Mouse (Mus musculus) liver, embryonic 14.5 days (tissue): Measurements from ENCODE around the gene Trim17. TPM values are rescaled to one million over a fixed set of nuclear protein-coding genes. Genes with fewer than 3 reads are reported as not detected.

ENCODE experiments used
- ATAC-seq: fragments of 200-750 bp; cut with Nextera tagmentation; 2 replicates; pipeline ENCODE4 v1.8.0; 2017; ENCODE audit warnings: moderate number of reproducible peaks, mild to moderate bottlenecking, moderate library complexity; ENCODE audit not compliant: insufficient read depth
- DNase-seq, 3 experiments: peaks; one replicate each; pipeline ENCODE4 v3.0.0-alpha.2; 2012 to 2013; ENCODE audit warnings: low read depth in 3 of 3, low spot score in 3 of 3
- H3K27ac ChIP-seq: fragments of 300-500 bp; sonication (generic); 2 replicates; pipeline ENCODE4 v1.5.1; 2014; ENCODE audit warnings: moderate library complexity, mild to moderate bottlenecking, control low read depth, inconsistent platforms
- H3K27me3 ChIP-seq: fragments of 300-500 bp; sonication (generic); 2 replicates; pipeline ENCODE4 v1.6.1; 2014; ENCODE audit warnings: mild to moderate bottlenecking, low read length, moderate library complexity; ENCODE audit not compliant: control insufficient read depth, insufficient read depth
- H3K36me3 ChIP-seq: fragments of 300-500 bp; sonication (generic); replicated peaks from 2 replicates; pipeline ENCODE4 v1.6.1; 2014; ENCODE audit warnings: low read depth; ENCODE audit not compliant: control insufficient read depth, insufficient read depth
- H3K4me1 ChIP-seq, 2 experiments: fragments of 200-500 bp in 1 of 2; fragments of 300-500 bp in 1 of 2; sonication (generic) in 1 of 2; replicated peaks; 2 replicates each; pipeline ENCODE4 v1.6.1; 2012 to 2014; ENCODE audit warnings: antibody characterized with exemption in 1 of 2, inconsistent platforms in 1 of 2, low read length in 1 of 2; ENCODE audit not compliant: control insufficient read depth in 2 of 2, insufficient read depth in 2 of 2
- H3K4me2 ChIP-seq: fragments of 300-500 bp; sonication (generic); 2 replicates; pipeline ENCODE4 v1.6.1; 2014; ENCODE audit warnings: low read depth, mild to moderate bottlenecking, control low read depth, moderate library complexity
- H3K4me3 ChIP-seq, 2 experiments: fragments of 200-500 bp in 1 of 2; fragments of 300-500 bp in 1 of 2; sonication (generic) in 1 of 2; 2 replicates each; pipeline ENCODE4 v1.5.1; 2012 to 2014; ENCODE audit warnings: low read depth in 2 of 2, low read length in 2 of 2, mild to moderate bottlenecking in 2 of 2, control low read depth in 1 of 2, inconsistent platforms in 1 of 2, moderate library complexity in 1 of 2; ENCODE audit not compliant: insufficient read depth in 1 of 2
- H3K9ac ChIP-seq: fragments of 300-500 bp; sonication (generic); replicated peaks from 2 replicates; pipeline ENCODE4 v1.6.1; 2014; ENCODE audit warnings: mild to moderate bottlenecking, control low read depth, moderate library complexity
- H3K9me3 ChIP-seq: fragments of 300-500 bp; sonication (generic); 2 replicates; pipeline ENCODE4 v1.6.1; 2016; ENCODE audit warnings: low read length, mixed read lengths; ENCODE audit not compliant: control insufficient read depth
- CTCF ChIP-seq: IDR thresholded peaks from 2 replicates; pipeline ENCODE4 v1.5.1; 2016; ENCODE audit warnings: antibody characterized with exemption, low read depth, control low read depth
- EP300 ChIP-seq: IDR thresholded peaks from 2 replicates; pipeline ENCODE4 v1.6.1; 2016; ENCODE audit warnings: antibody characterized with exemption, low read depth
- WGBS: fragments of 180-500 bp; shearing (Covaris S2); extraction: QIAGEN DNeasy Blood & Tissue Kit; methylation state at CpG from one replicate; pipeline ENCODE4 v1.1.7; 2014; ENCODE audit not compliant: insufficient replicate concordance; 5-methylcytosine and 5-hydroxymethylcytosine counted together
- polyA plus RNA-seq, 2 experiments: library from polyadenylated mRNA; depleted of rRNA in 1 of 2; stranded (reverse) in 1 of 2; unstranded in 1 of 2; fragments of >200 nt; fragmentation: Nextera tagmentation in 1 of 2; extraction: Ambion mirVana in 1 of 2; gene quantifications; 2 replicates each; pipeline versions ENCODE4 v1.2.1 to v1.2.3; 2012 to 2014

Trim17 gene
- polyA plus RNA-seq, 2 experiments = 0.06 to 0.14 TPM

- DNase-seq (no peak), ATAC-seq (no peak)
- 61% methylated on average over 50 of the region's 50 CpGs for WGBS
- peaks cover 10% of the 10 kb centered on the region for H3K36me3 ChIP-seq
- H3K27me3 ChIP-seq = peaks cover 25% of the 10 kb centered on the region
- H3K9ac ChIP-seq = no peak overlapping the region
- H3K4me2 ChIP-seq = no peak overlapping the region
- peaks cover 8 to 24% of the 10 kb centered on the region in 2 experiments for H3K4me1 ChIP-seq
- H3K9me3 ChIP-seq = peaks cover 3% of the 10 kb centered on the region; the same call in 1 of the 2 replicates
- TF ChIP-seq CTCF (peak; percentile 3; the same call in 1 of the 2 replicates), EP300 (no peak)
- no peak overlapping the region for H3K4me3 ChIP-seq
- no peak overlapping the region for H3K27ac ChIP-seq
These were observed 7.1 kb downstream of the Trim17 start for GRCm38 (mm10) chr11:58961364-58962177.

DNA sequence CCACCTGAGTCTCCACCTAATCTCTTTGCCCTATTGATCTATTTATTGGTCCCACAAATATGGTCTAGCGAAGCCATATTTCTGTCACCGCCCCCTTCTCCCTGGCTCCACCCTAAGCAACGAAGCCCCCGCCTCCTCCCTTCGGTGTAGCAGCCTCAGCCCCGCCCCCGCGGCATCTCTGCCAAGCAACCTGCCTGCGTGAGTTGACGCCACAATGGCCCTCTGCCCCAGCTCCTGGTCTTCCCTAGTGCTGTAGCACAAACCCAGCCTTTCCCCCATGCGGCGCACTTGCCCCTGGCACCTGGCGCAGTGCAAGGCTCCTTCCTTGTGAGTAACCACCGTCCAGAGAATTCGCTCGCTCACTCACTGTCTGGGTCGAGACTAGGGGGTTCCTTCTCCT lies 9.1 kb downstream of the Trim17 start:
- no peak for TF ChIP-seq CTCF
- no peak for TF ChIP-seq EP300
- Histone ChIP-seq H3K4me1 (peaks cover 7 to 15% of the 10 kb centered on the region in 2 experiments), H3K27ac (no peak overlapping the region), H3K4me2 (no peak overlapping the region), H3K27me3 (peaks cover 25% of the 10 kb centered on the region), H3K4me3 (no peak overlapping the region), H3K36me3 (no peaks in the 10 kb centered on the region), H3K9ac (no peak overlapping the region), H3K9me3 (peaks cover 3% of the 10 kb centered on the region; the same call in 1 of the 2 replicates)
- DNase-seq (no peak), ATAC-seq (no peak)
- WGBS = 35% methylated on average over 17 of the region's 17 CpGs

DNA sequence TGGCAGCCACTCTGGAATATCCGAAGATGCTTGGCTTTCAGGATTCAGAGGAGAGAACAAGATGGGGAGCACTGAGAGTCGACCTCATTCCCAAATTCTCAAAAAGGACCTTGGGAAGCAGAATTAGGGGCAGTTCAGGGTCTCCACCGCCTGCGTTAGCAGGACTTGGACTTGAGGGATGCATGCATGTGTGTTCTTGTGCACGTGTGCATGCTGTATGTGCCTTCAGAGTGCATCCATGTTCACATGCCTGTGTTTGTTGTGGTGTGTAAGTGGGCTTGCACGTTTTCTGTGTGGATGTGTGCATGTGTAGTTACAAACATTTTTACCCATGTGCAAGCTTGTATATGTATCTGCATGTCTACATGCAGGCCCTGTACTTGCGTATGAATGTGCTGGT lies 9.7 kb downstream of the Trim17 start:
- peaks cover 4 to 9% of the 10 kb centered on the region in 2 experiments for H3K4me1 ChIP-seq
- WGBS = 72% methylated on average over 7 of the region's 7 CpGs
- DNase-seq = no peak

GRCm38 (mm10) chr11:58965001-58965760 lies 10.7 kb downstream of the Trim17 start:
- Histone ChIP-seq H3K36me3 (no peaks in the 10 kb centered on the region), H3K9me3 (peaks cover 3% of the 10 kb centered on the region; the same call in 1 of the 2 replicates), H3K27me3 (peaks cover 25% of the 10 kb centered on the region), H3K9ac (no peak overlapping the region), H3K4me3 (no peak overlapping the region), H3K27ac (no peak overlapping the region), H3K4me1 (0 out of 4 replicates have a peak, but pooled peaks cover 0 to 4% of the 10 kb centered on the region in 2 experiments), H3K4me2 (no peak overlapping the region)
- 39% methylated on average over 12 of the region's 12 CpGs for WGBS
- TF ChIP-seq EP300 (no peak), CTCF (no peak)
- no peak for ATAC-seq
- DNase-seq = no peak

More for the DNA sequence above, 9.7 kb downstream of the Trim17 start:
- Histone ChIP-seq H3K4me3 (no peak overlapping the region), H3K36me3 (no peaks in the 10 kb centered on the region), H3K9ac (no peak overlapping the region), H3K27ac (no peak overlapping the region), H3K27me3 (peaks cover 25% of the 10 kb centered on the region), H3K4me2 (no peak overlapping the region), H3K9me3 (peaks cover 3% of the 10 kb centered on the region; the same call in 1 of the 2 replicates)
- no peak for ATAC-seq
- no peak for TF ChIP-seq EP300
- TF ChIP-seq CTCF = no peak

DNA sequence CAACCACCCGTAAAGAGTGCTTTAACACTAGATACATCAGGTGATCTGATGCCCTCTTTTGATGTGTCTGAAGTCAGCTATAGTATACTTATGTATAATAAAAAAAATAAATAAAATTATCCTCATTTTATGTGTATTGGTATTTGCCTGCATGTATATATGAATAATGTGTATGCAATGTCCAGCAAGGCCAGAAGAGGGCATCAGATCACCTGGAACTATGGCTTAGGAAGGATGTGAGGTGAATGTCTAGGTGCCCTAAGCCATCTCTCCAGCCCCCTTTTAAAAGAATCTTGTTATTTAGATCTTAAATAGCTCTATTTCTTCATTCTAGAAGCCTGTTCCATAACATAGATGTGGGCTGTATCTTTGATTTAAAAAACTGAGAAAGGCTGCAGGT lies 12.9 kb downstream of the Trim17 start:
- Histone ChIP-seq H3K9me3 (no peaks in the 10 kb centered on the region), H3K4me3 (no peak overlapping the region), H3K36me3 (no peaks in the 10 kb centered on the region), H3K4me1 (0 out of 4 replicates have a peak, but pooled peaks cover 0 to 4% of the 10 kb centered on the region in 2 experiments), H3K27ac (no peak overlapping the region), H3K9ac (no peak overlapping the region), H3K27me3 (peaks cover 11% of the 10 kb centered on the region), H3K4me2 (no peak overlapping the region)
- DNase-seq = no peak
- TF ChIP-seq EP300 (no peak), CTCF (peak; percentile 65)
- no peak for ATAC-seq
- WGBS = 77% methylated on average over 1 of the region's 1 CpGs
